Mouse (Mus musculus): ENCODE data around the gene Adamts12. TPM values are rescaled to one million over a fixed set of nuclear protein-coding genes. Genes with fewer than 3 reads are reported as not detected.

The Adamts12 gene
- total and polyA plus RNA-seq, 3 experiments: 0.03 to 0.12 (median 0.04) TPM

GRCm38 (mm10) chr15:11114631-11115197, 50.1 kb downstream of the Adamts12 start:
- Histone ChIP-seq H3K27ac (ENCODE audit: insufficient read depth, low read depth) (no peak overlapping the region), H3K36me3 (replicated peaks in 1 of 2; ENCODE audit: control insufficient read depth in 1 of 2, insufficient read depth in 1 of 2, low read length in 1 of 2) (no peaks in the 10 kb centered on the region), H3K79me2 (replicated peaks; ENCODE audit: control insufficient read depth, extremely low read depth, insufficient read depth, poor library complexity, severe bottlenecking) (no peaks in the 10 kb centered on the region), H3K4me2 (ENCODE audit: insufficient read depth, low read depth, poor library complexity, severe bottlenecking) (no peak overlapping the region), H3K9ac (ENCODE audit: insufficient read depth, low read depth) (no peak overlapping the region), H3K4me1 (ENCODE audit: control insufficient read depth in 1 of 2, insufficient read depth in 2 of 2) (peaks cover 0 to 32% of the 10 kb centered on the region in 2 experiments; a peak in 3 of 4 replicates), H3K27me3 (replicated peaks) (no peaks in the 10 kb centered on the region), H3K4me3 (replicated peaks in 1 of 3; ENCODE audit: low read depth in 2 of 3, low read length in 2 of 3, poor library complexity in 1 of 3) (no peak overlapping the region), H3K9me3 (replicated peaks; ENCODE audit: low read length) (no peaks in the 10 kb centered on the region)
- no peak for DNase-seq (ENCODE audit: extremely low read depth)
- TF ChIP-seq USF1 (IDR thresholded peaks at IDR 0.05; ENCODE audit: low read depth, low read length) (no peak), TBP (conservative IDR thresholded peaks at IDR 0.05; ENCODE audit: low read depth, low read length) (no peak), UBTF (IDR thresholded peaks at IDR 0.05; ENCODE audit: low read depth, low read length) (no peak)
- in situ Hi-C loops (cut with MboI; ENCODE audit: low pct_ligation_motif_present, low pct_unique_long_range_greater_than_20kb, low sequenced_read_pairs): no loop called here
- dilution Hi-C loops (cut with MboI; ENCODE audit: extremely low pct_ligation_motif_present, extremely low pct_unique_long_range_greater_than_20kb, low sequenced_read_pairs): no loop called here

- in situ Hi-C loops (cut with MboI; ENCODE audit: low pct_ligation_motif_present, low pct_unique_long_range_greater_than_20kb, low sequenced_read_pairs) (no loop called here), dilution Hi-C loops (cut with MboI; ENCODE audit: extremely low pct_ligation_motif_present, extremely low pct_unique_long_range_greater_than_20kb, low sequenced_read_pairs) (no loop called here)
- H3K4me1 ChIP-seq (ENCODE audit: control insufficient read depth in 1 of 2, insufficient read depth in 2 of 2): peaks cover 0 to 32% of the 10 kb centered on the region in 2 experiments; a peak in 3 of 4 replicates
- H3K79me2 ChIP-seq (replicated peaks; ENCODE audit: control insufficient read depth, extremely low read depth, insufficient read depth, poor library complexity, severe bottlenecking): no peaks in the 10 kb centered on the region
- no peaks in the 10 kb centered on the region for H3K9me3 ChIP-seq (replicated peaks; ENCODE audit: low read length)
- no peak overlapping the region for H3K4me2 ChIP-seq (ENCODE audit: insufficient read depth, low read depth, poor library complexity, severe bottlenecking)
- H3K4me3 ChIP-seq (replicated peaks in 1 of 3; ENCODE audit: low read depth in 2 of 3, low read length in 2 of 3, poor library complexity in 1 of 3): no peak overlapping the region
- H3K9ac ChIP-seq (ENCODE audit: insufficient read depth, low read depth): no peak overlapping the region
- peak; percentile 32 for DNase-seq (ENCODE audit: extremely low read depth)
- TF ChIP-seq MEF2A (IDR thresholded peaks at IDR 0.05; ENCODE audit: borderline replicate concordance, low read depth, low read length) (peak; percentile 17; the same call in 1 of the 2 replicates), TCF12 (IDR thresholded peaks at IDR 0.05; ENCODE audit: low read depth, low read length) (no peak)
- H3K27ac ChIP-seq (ENCODE audit: insufficient read depth, low read depth): no peak overlapping the region
- no peaks in the 10 kb centered on the region for H3K36me3 ChIP-seq (replicated peaks in 1 of 2; ENCODE audit: control insufficient read depth in 1 of 2, insufficient read depth in 1 of 2, low read length in 1 of 2)
- H3K27me3 ChIP-seq (replicated peaks): no peaks in the 10 kb centered on the region
These were observed 51.7 kb downstream of the Adamts12 start for GRCm38 (mm10) chr15:11116303-11116702.

- H3K9me3 ChIP-seq (replicated peaks; ENCODE audit: low read length): no peaks in the 10 kb centered on the region
- no peaks in the 10 kb centered on the region for H3K27me3 ChIP-seq (replicated peaks)
- dilution Hi-C loops (cut with MboI; ENCODE audit: extremely low pct_ligation_motif_present, extremely low pct_unique_long_range_greater_than_20kb, low sequenced_read_pairs) (no loop called here), in situ Hi-C loops (cut with MboI; ENCODE audit: low pct_ligation_motif_present, low pct_unique_long_range_greater_than_20kb, low sequenced_read_pairs) (no loop called here)
- H3K79me2 ChIP-seq (replicated peaks; ENCODE audit: control insufficient read depth, extremely low read depth, insufficient read depth, poor library complexity, severe bottlenecking): no peaks in the 10 kb centered on the region
- no peak overlapping the region for H3K9ac ChIP-seq (ENCODE audit: insufficient read depth, low read depth)
- no peak overlapping the region for H3K27ac ChIP-seq (ENCODE audit: insufficient read depth, low read depth)
- peak; percentile 57 for DNase-seq (ENCODE audit: extremely low read depth)
- H3K4me1 ChIP-seq (ENCODE audit: control insufficient read depth in 1 of 2, insufficient read depth in 2 of 2): peaks cover 0 to 32% of the 10 kb centered on the region in 2 experiments; a peak in 3 of 4 replicates
- no peaks in the 10 kb centered on the region for H3K36me3 ChIP-seq (replicated peaks in 1 of 2; ENCODE audit: control insufficient read depth in 1 of 2, insufficient read depth in 1 of 2, low read length in 1 of 2)
- H3K4me3 ChIP-seq (replicated peaks in 1 of 3; ENCODE audit: low read depth in 2 of 3, low read length in 2 of 3, poor library complexity in 1 of 3): no peak overlapping the region
- peak; percentile 48; the same call in 1 of the 2 replicates for TF ChIP-seq IRF4 (IDR thresholded peaks at IDR 0.05; ENCODE audit: low read depth, low read length)
- peak; percentile 75 for TF ChIP-seq EP300 (IDR thresholded peaks at IDR 0.05; ENCODE audit: low read length)
- TF ChIP-seq ETS1 (conservative IDR thresholded peaks at IDR 0.05; ENCODE audit: low read depth, low read length): 0 out of 2 replicates have a peak, but pooled peaks have one; percentile 7
- peak; percentile 12; the same call in 1 of the 2 replicates for TF ChIP-seq JUN (IDR thresholded peaks at IDR 0.05; ENCODE audit: insufficient read depth, low read depth, low read length)
- 0 out of 2 replicates have a peak, but pooled peaks have one; percentile 16 for TF ChIP-seq JUND (conservative IDR thresholded peaks at IDR 0.05; ENCODE audit: low read depth, low read length)
- no peak for TF ChIP-seq UBTF (IDR thresholded peaks at IDR 0.05; ENCODE audit: low read depth, low read length)
- no peak overlapping the region for H3K4me2 ChIP-seq (ENCODE audit: insufficient read depth, low read depth, poor library complexity, severe bottlenecking)
These were observed 52.3 kb downstream of the Adamts12 start for GRCm38 (mm10) chr15:11116853-11117252.
